Mouse (Mus musculus) ovary, postnatal 14 days (tissue): Measurements from ENCODE around the gene Avil.

ENCODE experiments used
- DNase-seq: peaks from one replicate; pipeline ENCODE4 v3.0.0; 2022; ENCODE audit warnings: low spot score

Avil gene

DNA sequence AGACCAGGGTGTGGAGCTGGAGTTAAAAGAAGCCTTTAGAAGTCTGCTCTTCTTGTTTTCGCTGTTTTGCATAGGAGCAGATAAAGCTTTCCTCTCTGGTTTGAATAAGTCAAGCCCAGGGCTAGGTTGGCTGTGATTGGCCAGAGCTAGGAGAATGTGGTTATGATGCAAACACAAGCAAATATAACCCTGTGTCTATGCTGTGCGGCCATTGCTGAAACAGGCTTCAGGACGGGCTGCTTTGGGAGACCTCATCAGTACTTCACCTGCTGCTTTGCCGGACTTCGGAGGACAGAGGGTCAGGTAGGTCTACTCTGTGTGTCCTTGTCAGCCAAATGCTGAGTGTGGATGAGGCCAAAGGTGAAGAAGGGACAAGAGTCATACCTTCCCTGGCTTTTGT lies at the start of gene Avil:
Gene Avil (plus strand): TSS at position 181 of the 400 bp plus-strand sequence.
- DNase-seq = no peak

DNA sequence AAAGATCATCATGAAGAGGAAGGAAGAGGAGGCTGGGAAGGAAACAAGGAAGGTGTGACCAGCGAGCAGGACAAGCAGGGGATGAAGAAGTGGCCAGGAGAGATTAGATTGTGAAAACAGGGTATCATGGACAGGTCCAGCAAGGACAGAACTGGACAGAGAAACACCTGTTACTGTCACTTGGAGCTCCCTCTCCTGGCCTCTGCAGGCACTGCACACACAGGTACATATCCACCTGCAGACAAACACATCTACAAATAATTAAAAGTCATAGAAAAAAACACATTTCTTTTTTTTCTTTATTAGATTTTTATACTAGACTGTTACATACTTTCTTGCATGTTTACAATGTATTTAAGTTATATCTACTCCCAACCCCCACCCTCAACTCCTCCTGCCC lies 48.1 kb upstream of the Avil start:
- no peak for DNase-seq

DNA sequence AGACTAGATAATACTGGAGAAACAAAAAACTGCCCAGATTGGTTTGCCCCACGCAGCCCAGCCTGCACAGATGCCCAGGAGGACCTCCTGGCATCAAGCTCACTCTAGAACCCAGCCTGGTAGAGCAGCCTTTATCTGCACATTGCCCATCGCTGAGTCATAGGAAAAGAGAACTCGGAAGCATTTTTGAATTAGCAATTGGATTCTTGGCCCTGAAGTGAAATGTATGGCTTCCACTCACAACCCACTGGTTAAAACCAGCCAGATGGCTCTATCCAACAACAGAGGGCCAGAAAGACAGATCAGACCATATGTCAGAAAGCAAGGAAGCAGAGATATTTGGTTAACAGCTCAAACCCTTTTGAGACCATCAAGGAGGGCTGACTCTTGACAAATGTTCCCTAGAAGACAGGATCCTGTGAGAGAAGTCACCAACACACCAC lies 47.5 kb upstream of the Avil start:
- no peak for DNase-seq

DNA sequence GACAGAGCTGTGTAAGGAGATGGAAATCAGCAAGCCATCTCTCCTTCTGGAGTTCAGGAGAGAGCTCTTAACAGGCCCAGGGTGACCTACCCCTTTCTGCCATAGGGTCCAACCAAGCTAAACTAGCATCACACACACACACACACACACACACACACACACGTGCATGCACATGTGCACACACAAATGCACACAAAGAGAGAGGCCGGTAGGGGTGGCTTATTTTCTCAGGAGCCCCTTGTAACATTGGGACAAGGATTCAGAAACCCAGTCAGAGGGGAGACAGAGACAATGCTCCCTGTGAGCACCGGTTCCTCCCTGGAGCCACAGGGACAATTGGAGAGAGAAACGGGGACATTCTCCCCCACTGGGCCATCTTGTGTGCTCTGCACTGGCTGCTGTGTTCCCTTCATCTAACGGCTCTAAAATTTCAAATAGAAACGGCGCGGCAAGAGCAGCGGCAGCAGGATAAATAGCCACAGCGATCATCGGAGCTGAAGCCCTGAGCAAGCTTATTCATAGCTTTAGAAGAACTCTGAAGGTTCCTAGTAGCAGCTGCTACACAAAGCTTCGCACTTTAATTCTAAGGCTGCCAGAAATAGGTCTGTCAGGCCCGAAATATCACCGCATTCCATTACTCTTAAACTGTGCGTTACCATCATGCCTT lies 43.7 kb upstream of the Avil start:
- DNase-seq = no peak

DNA sequence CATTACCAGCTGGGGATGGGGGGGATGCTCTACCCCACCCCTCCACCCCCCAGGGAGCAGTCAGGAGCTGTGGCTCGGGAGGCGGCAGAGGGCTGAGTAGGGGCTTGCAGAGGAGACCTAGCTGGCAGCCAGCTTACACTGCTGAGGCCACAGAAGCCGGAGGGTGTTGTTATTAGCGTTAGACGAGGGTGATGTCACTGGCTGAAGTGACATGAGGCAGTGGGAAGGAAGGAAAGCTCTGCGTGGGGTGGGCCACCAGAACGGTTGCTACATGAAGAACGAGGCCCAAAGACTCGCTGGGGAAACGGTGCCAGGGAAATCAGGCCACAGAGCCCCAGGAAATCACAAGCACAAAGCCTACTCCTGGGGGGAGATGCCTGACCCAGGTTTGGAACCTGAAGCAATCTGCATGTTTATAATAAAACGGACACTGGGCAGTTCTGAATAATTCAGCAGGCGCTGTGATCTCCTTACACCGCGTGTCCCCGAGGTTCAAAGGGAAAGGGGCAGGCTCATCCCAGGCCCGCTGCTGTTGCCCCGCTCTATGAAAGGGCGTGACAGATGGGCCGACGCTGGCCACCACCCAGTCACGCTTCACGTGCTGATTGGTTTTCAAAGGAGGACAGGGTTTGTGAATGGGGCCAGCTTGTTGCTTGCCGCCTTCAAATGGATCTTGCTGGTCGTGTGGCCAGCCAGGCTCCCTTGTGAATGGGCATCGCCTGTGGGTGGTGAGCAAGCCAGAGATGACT lies 43.0 kb upstream of the Avil start:
- DNase-seq = peak; percentile 41

DNA sequence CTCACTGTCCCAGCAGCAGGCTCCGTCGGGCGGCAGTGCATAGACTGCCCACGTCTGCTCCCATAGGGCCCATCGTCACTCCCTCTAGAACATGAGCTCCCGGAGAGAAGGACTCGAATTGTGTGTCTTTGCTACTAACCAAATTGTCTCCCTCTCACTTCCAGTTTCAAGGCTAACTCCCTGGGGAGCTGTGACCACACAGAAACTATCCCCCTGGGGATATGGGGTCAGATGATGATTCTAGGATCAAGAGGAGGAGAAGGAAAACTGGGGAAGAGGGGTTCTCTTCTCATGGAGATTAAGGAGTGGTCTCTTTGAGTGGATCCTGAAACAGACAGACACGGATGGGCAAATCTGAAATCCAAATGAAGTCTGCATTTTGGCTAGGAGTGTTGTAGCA lies 40.0 kb upstream of the Avil start:
- DNase-seq = no peak

DNA sequence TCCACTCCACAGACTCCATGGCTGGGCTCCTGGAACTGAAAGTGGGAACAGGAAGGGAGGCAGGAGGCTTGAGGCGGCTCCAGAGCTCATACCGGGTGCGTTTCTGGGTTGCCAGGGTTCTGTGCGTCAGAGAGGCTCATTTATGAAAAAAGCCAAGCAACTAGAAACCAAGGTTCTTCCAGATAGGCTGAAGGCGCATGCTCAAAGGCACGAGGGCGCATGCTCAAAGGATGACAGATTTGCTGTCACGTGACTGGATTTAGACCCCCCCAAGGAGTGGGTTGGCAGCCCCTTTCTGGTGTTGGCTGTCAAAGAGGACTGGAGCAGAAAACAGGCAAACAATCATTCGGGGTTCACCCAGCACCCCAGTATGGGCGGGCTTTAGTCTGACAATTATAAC lies 38.8 kb upstream of the Avil start:
- peak; percentile 58 for DNase-seq

DNA sequence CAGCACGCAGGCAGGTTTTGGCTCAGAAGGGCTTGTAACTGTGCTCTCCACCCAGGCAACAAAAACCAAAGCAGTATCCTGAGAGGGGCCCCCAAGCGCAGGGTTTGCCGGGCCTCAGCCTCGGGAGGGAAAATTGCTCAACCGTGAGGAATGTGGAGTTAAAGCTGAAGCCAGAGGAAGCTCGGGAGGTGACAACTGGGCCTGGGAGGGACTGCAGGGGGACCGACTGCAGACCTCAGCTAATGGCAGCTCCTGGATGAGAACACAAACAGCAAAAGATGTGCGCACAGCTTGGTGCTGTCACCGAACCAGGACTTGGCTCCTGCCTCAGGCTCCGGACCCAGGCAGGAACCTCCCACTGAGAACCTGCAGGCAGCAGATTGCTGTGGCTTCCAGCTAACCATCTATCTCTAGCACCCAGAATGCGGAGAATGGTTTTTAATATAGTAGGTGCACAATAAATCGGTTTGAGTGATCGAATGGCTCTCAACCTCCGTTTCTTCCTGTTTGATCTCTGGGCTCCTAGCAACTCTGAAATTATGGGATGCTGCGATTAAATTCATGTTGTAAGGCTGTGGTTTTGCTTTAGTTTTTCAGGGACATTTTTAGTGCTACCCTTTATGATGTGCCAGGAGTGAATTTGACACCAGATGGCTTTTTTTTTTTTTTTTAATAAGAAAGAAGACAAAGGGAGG lies 38.1 kb upstream of the Avil start:
- DNase-seq = peak; percentile 54

DNA sequence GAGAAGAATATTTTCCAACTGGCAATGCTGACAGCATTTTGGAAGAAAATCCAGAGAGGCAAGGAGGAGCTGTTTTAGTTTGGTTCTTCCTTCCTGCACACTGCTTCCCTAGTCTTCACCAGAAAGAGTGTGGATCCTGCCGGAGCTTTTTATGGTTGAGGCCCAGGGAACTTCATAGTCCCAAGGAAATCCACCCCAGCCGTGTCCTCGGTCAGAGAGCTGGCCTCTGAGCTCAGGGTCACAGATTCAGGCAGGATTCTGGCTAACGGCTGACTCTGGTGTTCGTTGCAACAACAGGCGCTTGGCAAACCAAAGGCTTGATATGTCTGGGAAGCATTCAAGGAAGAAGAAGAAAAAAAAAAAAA lies 37.6 kb upstream of the Avil start:
- no peak for DNase-seq

DNA sequence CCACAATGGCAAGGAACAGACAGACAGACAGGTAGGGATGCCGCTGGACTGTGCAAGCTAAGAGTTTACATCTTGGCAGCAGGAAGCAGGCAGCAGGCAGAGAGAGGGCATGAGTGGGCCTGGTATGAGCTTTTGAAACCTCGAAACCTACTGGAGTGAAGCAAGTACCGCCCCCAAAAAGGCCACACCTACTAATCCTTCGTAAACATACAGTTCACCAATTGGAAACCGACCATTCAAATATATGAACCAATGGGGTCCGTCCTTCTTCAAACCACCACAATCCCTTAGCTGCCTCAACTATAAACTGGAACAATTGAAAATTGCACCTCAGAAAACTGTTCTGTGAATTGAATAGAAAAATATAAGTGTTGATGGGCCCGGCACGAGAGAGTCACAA lies 36.7 kb upstream of the Avil start:
- DNase-seq = no peak

DNA sequence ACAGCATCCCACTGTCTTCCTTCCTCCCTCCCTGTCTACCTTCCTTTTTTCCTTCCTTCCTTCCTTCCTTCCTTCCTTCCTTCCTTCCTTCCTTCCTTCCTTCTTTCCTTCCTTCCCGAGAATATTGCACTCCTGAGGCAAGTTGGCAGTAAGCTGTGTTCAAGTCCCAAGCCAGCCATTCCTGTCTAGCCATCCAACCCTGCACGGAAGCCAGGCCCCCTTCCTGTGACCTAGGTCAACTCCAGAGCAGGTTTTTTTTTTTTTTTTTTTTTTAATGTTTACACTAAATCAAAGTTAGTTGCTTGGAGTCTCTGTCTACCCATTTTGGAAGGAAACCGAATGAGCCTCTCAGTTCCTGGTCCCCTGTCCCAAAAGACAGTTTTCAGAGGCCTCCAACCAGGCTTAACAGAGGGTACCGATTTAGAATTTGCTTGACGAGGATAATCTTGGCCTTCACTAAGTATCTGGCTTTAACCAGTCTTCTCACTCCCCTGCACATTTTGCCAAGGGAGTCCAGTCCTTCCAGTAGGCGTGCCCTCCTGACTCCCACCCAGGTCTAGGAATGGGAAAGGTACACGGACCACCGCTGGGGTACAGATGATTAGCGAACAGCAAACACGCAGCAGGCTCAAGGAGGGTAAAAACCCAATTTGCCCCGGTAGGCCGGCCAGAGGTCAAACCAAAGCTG lies 29.0 kb upstream of the Avil start:
- no peak for DNase-seq

DNA sequence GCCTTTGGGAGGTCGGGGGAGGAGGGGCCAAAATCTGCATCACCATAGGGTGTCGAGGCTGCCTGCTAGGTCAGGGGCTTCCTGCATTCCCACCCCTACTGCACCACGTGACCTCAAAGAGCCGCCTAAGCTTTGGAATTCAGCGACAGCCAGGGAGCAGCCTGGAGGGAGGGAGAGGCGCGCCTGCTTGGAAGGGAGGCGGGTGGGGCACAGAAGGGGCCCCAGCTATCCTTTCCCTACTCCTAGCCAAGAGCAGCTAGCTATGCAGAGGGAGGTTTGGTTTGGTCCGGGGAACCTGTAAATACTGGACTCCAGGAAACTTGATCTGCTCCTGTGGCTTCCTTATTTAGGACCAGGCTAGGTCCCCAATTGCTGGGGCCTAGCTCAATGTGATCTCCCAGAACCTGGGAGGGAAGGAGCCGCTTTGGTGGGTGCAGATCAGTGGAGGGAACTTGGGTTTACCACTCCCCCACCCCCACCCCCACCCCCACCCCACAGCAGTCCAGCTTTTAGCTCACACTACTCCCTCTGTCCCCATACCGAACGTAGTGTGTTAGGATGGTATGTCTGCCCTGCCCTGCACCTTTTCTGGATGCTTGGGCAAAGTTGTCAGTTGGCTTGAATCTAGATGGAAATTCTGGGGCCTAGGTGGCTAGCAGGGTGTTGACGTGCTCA lies 28.3 kb upstream of the Avil start:
- DNase-seq = peak; percentile 31

DNA sequence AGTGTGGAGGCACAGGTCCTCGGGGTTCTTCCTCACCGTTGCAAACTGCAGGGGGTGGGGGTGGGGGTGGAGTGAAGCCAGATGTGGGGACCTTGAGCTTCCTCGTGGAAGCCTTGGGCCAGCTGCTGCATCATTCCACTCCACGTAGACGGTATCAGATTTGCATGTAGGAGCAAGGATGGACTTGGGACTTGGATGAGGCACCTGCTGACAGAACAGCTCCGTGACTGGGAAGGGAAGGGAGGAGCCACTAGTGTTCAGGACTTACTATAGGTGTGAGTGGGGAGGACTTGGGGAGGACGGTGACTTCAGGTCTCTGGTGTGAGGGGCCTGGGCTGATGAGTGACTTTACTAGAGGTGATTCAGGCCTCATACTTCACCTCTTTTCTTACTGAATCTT lies 27.5 kb upstream of the Avil start:
- DNase-seq = no peak

DNA sequence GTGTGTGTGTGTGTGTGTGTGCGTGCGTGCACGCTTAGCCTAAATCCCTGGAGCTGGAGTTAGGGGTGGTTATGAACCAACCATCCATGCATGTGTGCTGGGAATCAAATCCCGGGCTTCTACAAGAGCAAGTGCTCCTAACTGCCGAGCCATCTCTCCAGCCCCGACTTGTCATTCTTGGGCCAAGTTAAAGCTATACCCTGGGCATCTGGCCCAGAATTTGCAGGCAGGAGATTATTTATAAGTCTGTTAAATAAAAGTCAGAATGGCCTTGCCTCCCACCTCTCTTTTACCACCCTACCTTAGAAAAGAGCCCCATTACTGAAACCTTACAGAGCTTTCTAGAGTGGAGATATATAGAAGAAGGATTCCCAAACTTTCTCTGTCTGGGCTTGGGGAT lies 24.8 kb upstream of the Avil start:
- no peak for DNase-seq

DNA sequence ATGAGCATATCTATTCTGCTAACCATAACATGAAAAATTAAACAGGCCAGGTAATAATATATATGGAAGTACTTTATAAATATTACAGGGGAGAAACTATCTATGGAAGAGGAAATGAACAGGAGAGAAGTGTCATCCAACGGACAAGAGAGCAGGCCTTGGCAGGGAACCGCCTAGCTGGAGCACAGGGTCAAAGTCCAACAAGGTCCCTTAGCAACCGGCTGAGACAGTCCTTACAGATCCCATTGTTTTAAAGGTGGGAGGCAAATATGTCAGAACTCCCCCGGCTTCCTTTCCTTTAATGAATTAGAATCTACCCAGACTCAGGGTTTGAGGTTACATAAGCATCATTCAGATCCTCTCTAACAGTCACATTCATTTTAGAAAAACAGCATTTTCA lies 23.4 kb upstream of the Avil start:
- no peak for DNase-seq

DNA sequence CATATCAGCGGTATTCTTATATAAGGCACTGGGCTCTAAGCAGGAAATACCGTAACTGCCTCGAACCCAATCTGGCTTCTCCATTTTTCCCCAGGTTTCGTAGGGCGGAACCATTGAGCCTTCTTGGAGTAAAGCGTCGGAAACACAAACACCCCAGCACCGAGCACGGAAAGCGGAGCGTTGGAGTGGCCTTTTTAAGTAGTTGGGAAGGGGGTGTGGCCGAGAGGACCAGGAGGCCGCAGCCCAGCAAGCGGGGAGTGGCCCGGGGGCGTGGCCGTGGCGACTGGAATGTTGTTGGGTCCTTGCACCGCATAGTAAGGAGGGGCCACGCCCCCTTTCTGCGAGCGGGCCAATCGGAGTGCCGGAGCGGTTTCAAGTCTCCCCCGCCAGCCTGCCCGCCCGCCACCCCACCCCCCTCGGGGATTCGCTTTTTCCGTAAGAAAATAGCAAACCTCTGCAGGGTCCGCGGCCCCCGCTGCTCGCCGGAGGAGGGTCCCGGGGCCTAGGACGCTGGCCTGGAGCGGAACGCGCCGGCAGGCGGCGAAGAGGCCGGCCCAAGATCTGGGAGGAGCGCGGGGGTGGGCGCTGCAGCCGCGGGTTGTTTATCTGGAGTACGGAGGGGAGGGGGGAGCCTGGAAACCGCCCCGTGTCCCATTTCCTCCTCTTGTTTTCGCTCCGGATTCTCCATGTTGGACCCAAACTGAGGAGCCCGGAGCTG lies 22.1 kb upstream of the Avil start, which contains the start of gene Ctdsp2:
Gene Ctdsp2 (plus strand): TSS at position 441 of the 718 bp plus-strand sequence.
- peak; percentile 99 for DNase-seq

DNA sequence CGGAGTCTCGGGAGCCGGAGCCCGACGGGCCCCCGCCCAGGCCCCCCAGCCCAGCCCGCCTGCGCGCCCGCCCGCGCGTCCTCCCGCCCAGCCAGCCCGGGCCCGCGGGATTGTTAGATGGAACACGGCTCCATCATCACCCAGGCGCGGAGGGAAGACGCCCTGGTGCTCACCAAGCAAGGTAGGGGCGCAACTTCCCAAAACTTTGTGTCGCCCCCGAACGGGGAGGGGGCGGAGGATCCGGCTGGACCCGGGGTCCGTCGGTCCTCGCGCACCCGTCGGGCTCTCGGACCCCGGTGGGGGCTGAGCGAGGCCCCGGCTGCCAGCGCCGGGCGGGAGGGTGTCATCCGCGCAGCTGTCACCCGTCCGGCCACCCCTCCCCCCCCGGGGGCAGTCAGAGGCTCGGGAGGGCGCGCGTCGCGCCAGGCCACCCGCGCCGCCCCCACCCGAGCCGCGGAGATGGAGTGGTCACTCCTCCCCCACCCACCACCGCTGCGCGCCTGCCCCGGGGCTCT lies 21.3 kb upstream of the Avil start:
- peak; percentile 49 for DNase-seq

DNA sequence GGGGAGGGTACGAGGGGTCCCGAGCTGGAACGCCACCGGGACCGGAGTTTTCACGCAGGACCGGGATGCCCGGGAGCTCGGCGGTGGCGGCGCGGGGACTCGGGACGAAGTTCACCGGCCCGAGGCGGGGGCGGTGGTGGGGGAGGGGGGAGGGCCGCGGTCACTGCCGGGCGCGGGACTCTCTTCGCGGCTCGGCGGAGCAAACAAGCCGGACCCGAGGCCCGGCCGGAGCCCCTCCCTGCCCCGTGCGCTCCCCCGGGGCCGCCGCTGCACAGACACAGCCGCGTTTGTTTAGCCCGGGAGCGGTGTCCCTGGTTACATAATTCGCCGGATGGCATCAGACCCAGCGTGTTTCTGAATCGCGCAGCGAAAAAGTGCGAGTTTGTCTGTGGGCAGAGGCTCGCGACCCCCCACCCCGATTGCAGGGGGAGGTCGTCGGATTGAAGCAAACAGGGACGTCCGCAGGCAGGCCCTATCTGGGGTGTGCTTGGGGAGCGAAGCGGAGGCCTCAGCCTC lies 20.8 kb upstream of the Avil start:
- DNase-seq = peak; percentile 33

DNA sequence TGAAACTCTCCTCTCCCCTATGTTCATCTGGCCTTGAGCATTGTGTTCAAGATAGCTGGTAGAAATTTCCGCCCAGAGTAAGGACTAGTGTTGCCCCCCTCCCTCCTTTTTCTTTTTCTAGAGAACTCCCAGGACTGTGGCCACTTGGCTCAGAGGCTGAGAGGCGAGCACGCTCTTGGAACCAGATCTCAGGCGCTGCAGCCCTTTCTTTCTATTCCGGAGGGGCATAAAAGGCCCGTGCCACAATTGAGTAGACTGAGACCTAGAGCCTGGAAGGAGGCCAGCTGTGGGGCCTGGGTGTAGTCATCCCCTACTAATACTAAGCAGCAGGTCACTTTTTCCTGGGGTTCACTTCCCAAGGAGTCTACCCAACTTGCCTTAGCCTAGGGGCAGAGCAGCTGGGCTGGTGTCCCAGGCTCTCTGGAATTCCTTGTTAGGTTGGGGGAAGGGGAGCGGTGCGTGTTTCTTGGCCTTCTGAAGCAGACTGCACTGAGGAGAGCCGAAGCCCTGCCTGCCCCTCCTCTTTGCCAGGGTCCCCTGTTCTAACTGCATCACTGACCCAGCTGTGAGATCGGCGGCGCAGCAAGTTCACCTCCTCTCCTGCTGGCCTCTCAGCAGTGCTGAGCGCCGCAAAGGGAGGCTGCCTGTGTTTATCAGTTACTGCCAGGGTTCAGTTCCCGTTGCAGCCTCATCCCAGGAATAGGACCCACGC lies 20.1 kb upstream of the Avil start:
- no peak for DNase-seq

DNA sequence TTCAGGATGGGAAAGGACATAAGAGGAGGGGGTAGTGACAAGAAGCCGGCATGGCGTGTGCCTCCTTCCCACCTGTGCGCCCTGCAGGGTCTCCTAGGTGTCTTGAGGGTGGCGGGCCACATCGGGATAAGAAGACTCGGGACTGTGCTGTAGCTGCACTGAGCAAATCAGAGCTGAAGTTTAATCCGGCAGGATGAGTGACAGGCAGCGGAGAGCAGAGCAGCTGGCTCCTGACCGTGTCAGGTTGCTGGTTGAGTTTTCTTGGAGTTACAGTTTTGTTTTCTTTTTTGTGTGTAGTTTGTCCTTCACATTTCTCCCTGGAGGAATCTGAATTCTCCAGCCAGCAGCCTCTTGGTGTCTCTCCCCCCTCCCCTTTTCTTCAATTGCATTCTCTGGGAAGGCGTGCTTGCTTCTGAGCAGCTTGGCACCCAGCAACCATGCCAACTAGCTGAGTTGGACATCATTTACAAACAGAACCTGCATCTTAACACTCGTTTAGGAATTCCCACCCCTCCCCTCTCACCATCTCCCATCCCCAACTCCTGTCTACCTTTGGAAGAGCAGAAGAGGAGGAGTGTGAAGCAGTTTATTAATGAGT lies 19.5 kb upstream of the Avil start:
- DNase-seq = no peak
